Mouse (Mus musculus): ENCODE measurements around the gene 1700061G19Rik.

- TF ChIP-seq CTCF (IDR thresholded peaks at IDR 0.05; ENCODE audit: low read depth, low read length) = peak; percentile 93
- TF ChIP-seq EP300 (IDR thresholded peaks at IDR 0.05; ENCODE audit: insufficient read depth, low read depth, low read length) = no peak
- TF ChIP-seq POLR2A (IDR thresholded peaks at IDR 0.05; ENCODE audit: insufficient read depth, low read length) = no peak
These were observed 22.4 kb downstream of the 1700061G19Rik start for GRCm38 (mm10) chr17:56897630-56898195.
